Mouse (Mus musculus): Measurements from ENCODE around the gene Pde10a. TPM values are rescaled to one million over a fixed set of nuclear protein-coding genes. Genes with fewer than 3 reads are reported as not detected.
A peak's percentile ranks its signal among the peaks of the same experiment; 100 is the strongest.

Pde10a gene
- polyA plus RNA-seq, 1 experiment from 2014 or later, result 2.5 TPM

- H3K27ac ChIP-seq (replicated peaks in 1 of 2; ENCODE audit: control insufficient read depth in 1 of 2, insufficient read depth in 1 of 2, low read depth in 2 of 2, low read length in 2 of 2), result no peak overlapping the region
- 50% methylated on average over 4 of the region's 4 CpGs for WGBS
- H3K9ac ChIP-seq (ENCODE audit: low read length), result no peak overlapping the region
- no peaks in the 10 kb centered on the region for H3K36me3 ChIP-seq (ENCODE audit: control insufficient read depth, insufficient read depth, low read length)
- no peaks in the 10 kb centered on the region for H3K27me3 ChIP-seq (ENCODE audit: control insufficient read depth, insufficient read depth, low read length)
- H3K4me1 ChIP-seq (ENCODE audit: control insufficient read depth in 2 of 2, insufficient read depth in 2 of 2, low read length in 2 of 2), result peaks cover 3 to 6% of the 10 kb centered on the region in 2 experiments; a peak in 3 of 4 replicates
- H3K9me3 ChIP-seq (ENCODE audit: control insufficient read depth, low read length), result no peaks in the 10 kb centered on the region
- H3K4me3 ChIP-seq (ENCODE audit: control insufficient read depth in 1 of 2, insufficient read depth in 1 of 2, low read depth in 1 of 2, low read length in 2 of 2), result no peak overlapping the region
- no peak overlapping the region for H3K4me2 ChIP-seq (ENCODE audit: low read length)
- ATAC-seq (ENCODE audit: insufficient number of reproducible peaks, insufficient read depth, low FRiP score, low read depth), result no peak
These were observed 317.5 kb downstream of the Pde10a start for GRCm38 (mm10) chr17:8842662-8843061.

- H3K4me3 ChIP-seq (ENCODE audit: control insufficient read depth in 1 of 2, insufficient read depth in 1 of 2, low read depth in 1 of 2, low read length in 2 of 2), result no peak overlapping the region
- no peak overlapping the region for H3K4me2 ChIP-seq (ENCODE audit: low read length)
- H3K9ac ChIP-seq (ENCODE audit: low read length), result no peak overlapping the region
- no peaks in the 10 kb centered on the region for H3K36me3 ChIP-seq (ENCODE audit: control insufficient read depth, insufficient read depth, low read length)
- H3K27ac ChIP-seq (replicated peaks in 1 of 2; ENCODE audit: control insufficient read depth in 1 of 2, insufficient read depth in 1 of 2, low read depth in 2 of 2, low read length in 2 of 2), result no peak overlapping the region
- H3K4me1 ChIP-seq (ENCODE audit: control insufficient read depth in 2 of 2, insufficient read depth in 2 of 2, low read length in 2 of 2), result peaks cover 4 to 6% of the 10 kb centered on the region in 2 experiments; a peak in 3 of 4 replicates
- no peaks in the 10 kb centered on the region for H3K27me3 ChIP-seq (ENCODE audit: control insufficient read depth, insufficient read depth, low read length)
- no peak for ATAC-seq (ENCODE audit: insufficient number of reproducible peaks, insufficient read depth, low FRiP score, low read depth)
- WGBS, result 90% methylated on average over 7 of the region's 7 CpGs
- no peaks in the 10 kb centered on the region for H3K9me3 ChIP-seq (ENCODE audit: control insufficient read depth, low read length)
These were observed 318.8 kb downstream of the Pde10a start for GRCm38 (mm10) chr17:8843941-8844340.

DNA sequence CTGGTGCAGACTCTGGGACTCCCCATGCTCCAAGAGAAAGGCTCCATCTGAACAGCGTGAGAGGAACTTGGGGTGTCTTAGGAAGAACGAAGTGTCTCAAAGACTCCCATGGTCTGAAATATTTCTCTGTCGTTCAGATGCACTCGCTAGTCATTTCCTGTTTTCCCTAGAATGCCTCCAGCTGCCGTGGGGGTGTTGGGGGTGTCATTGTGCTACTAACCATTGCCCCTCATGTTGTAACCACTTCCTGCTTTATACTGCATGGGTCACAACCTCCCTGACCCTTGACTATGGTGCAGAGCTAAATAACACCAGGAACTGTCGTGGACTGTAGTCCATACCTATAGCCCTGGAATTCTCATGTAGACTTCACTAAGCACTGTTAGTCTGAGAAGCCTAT lies 321.3 kb downstream of the Pde10a start:
- peaks cover 0 to 4% of the 10 kb centered on the region in 2 experiments; a peak in 3 of 4 replicates for H3K4me1 ChIP-seq (ENCODE audit: control insufficient read depth in 2 of 2, insufficient read depth in 2 of 2, low read length in 2 of 2)
- H3K9me3 ChIP-seq (ENCODE audit: control insufficient read depth, low read length), result no peaks in the 10 kb centered on the region
- no peak overlapping the region for H3K27ac ChIP-seq (replicated peaks in 1 of 2; ENCODE audit: control insufficient read depth in 1 of 2, insufficient read depth in 1 of 2, low read depth in 2 of 2, low read length in 2 of 2)
- 74% methylated on average over 6 of the region's 6 CpGs for WGBS
- H3K9ac ChIP-seq (ENCODE audit: low read length), result no peak overlapping the region
- no peaks in the 10 kb centered on the region for H3K36me3 ChIP-seq (ENCODE audit: control insufficient read depth, insufficient read depth, low read length)
- ATAC-seq (ENCODE audit: insufficient number of reproducible peaks, insufficient read depth, low FRiP score, low read depth), result no peak
- no peaks in the 10 kb centered on the region for H3K27me3 ChIP-seq (ENCODE audit: control insufficient read depth, insufficient read depth, low read length)
- H3K4me2 ChIP-seq (ENCODE audit: low read length), result no peak overlapping the region
- no peak overlapping the region for H3K4me3 ChIP-seq (ENCODE audit: control insufficient read depth in 1 of 2, insufficient read depth in 1 of 2, low read depth in 1 of 2, low read length in 2 of 2)

GRCm38 (mm10) chr17:8847558-8847957 lies 322.4 kb downstream of the Pde10a start:
- Histone ChIP-seq H3K9me3 (ENCODE audit: control insufficient read depth, low read length) (no peaks in the 10 kb centered on the region), H3K9ac (ENCODE audit: low read length) (no peak overlapping the region), H3K4me2 (ENCODE audit: low read length) (no peak overlapping the region), H3K36me3 (ENCODE audit: control insufficient read depth, insufficient read depth, low read length) (no peaks in the 10 kb centered on the region), H3K4me1 (ENCODE audit: control insufficient read depth in 2 of 2, insufficient read depth in 2 of 2, low read length in 2 of 2) (peaks cover 0 to 4% of the 10 kb centered on the region in 2 experiments; a peak in 2 of 4 replicates), H3K27ac (replicated peaks in 1 of 2; ENCODE audit: control insufficient read depth in 1 of 2, insufficient read depth in 1 of 2, low read depth in 2 of 2, low read length in 2 of 2) (no peak overlapping the region), H3K4me3 (ENCODE audit: control insufficient read depth in 1 of 2, insufficient read depth in 1 of 2, low read depth in 1 of 2, low read length in 2 of 2) (no peak overlapping the region), H3K27me3 (ENCODE audit: control insufficient read depth, insufficient read depth, low read length) (no peaks in the 10 kb centered on the region)
- WGBS, result 25% methylated on average over 7 of the region's 7 CpGs
- ATAC-seq (ENCODE audit: insufficient number of reproducible peaks, insufficient read depth, low FRiP score, low read depth), result peak; percentile 50; the same call in 1 of the 2 replicates

GRCm38 (mm10) chr17:8851846-8852245 lies 326.7 kb downstream of the Pde10a start:
- Histone ChIP-seq H3K4me3 (ENCODE audit: control insufficient read depth in 1 of 2, insufficient read depth in 1 of 2, low read depth in 1 of 2, low read length in 2 of 2) (no peak overlapping the region), H3K27ac (replicated peaks in 1 of 2; ENCODE audit: control insufficient read depth in 1 of 2, insufficient read depth in 1 of 2, low read depth in 2 of 2, low read length in 2 of 2) (no peak overlapping the region), H3K4me2 (ENCODE audit: low read length) (no peak overlapping the region), H3K36me3 (ENCODE audit: control insufficient read depth, insufficient read depth, low read length) (no peaks in the 10 kb centered on the region), H3K9ac (ENCODE audit: low read length) (no peak overlapping the region), H3K27me3 (ENCODE audit: control insufficient read depth, insufficient read depth, low read length) (no peaks in the 10 kb centered on the region), H3K9me3 (ENCODE audit: control insufficient read depth, low read length) (no peaks in the 10 kb centered on the region), H3K4me1 (ENCODE audit: control insufficient read depth in 2 of 2, insufficient read depth in 2 of 2, low read length in 2 of 2) (peaks cover 9 to 11% of the 10 kb centered on the region in 2 experiments; a peak in 3 of 4 replicates)
- no peak for ATAC-seq (ENCODE audit: insufficient number of reproducible peaks, insufficient read depth, low FRiP score, low read depth)
- 90% methylated on average over 6 of the region's 6 CpGs for WGBS

GRCm38 (mm10) chr17:8856430-8857371 lies 331.5 kb downstream of the Pde10a start:
- Histone ChIP-seq H3K9me3 (ENCODE audit: control insufficient read depth, low read length) (no peaks in the 10 kb centered on the region), H3K27me3 (ENCODE audit: control insufficient read depth, insufficient read depth, low read length) (no peaks in the 10 kb centered on the region), H3K27ac (replicated peaks in 1 of 2; ENCODE audit: control insufficient read depth in 1 of 2, insufficient read depth in 1 of 2, low read depth in 2 of 2, low read length in 2 of 2) (no peak overlapping the region), H3K4me2 (ENCODE audit: low read length) (peak overlapping the region; percentile 53), H3K4me1 (ENCODE audit: control insufficient read depth in 2 of 2, insufficient read depth in 2 of 2, low read length in 2 of 2) (peaks cover 9 to 11% of the 10 kb centered on the region in 2 experiments; a peak in 3 of 4 replicates), H3K9ac (ENCODE audit: low read length) (no peak overlapping the region), H3K36me3 (ENCODE audit: control insufficient read depth, insufficient read depth, low read length) (no peaks in the 10 kb centered on the region), H3K4me3 (ENCODE audit: control insufficient read depth in 1 of 2, insufficient read depth in 1 of 2, low read depth in 1 of 2, low read length in 2 of 2) (peak overlapping the region; percentile 6 to 37; a peak in 2 of 4 replicates)
- 39% methylated on average over 22 of the region's 22 CpGs for WGBS
- ATAC-seq (ENCODE audit: insufficient number of reproducible peaks, insufficient read depth, low FRiP score, low read depth), result peak; percentile 35; the same call in 1 of the 2 replicates

- ATAC-seq (ENCODE audit: insufficient number of reproducible peaks, insufficient read depth, low FRiP score, low read depth), result no peak
- no peak overlapping the region for H3K4me3 ChIP-seq (ENCODE audit: control insufficient read depth in 1 of 2, insufficient read depth in 1 of 2, low read depth in 1 of 2, low read length in 2 of 2)
- no peak overlapping the region for H3K4me2 ChIP-seq (ENCODE audit: low read length)
- H3K27ac ChIP-seq (replicated peaks in 1 of 2; ENCODE audit: control insufficient read depth in 1 of 2, insufficient read depth in 1 of 2, low read depth in 2 of 2, low read length in 2 of 2), result peak overlapping the region in 1 of 2 experiments; percentile 2; a peak in 1 of 4 replicates
- H3K4me1 ChIP-seq (ENCODE audit: control insufficient read depth in 2 of 2, insufficient read depth in 2 of 2, low read length in 2 of 2), result peaks cover 9 to 11% of the 10 kb centered on the region in 2 experiments; a peak in 3 of 4 replicates
- WGBS, result 79% methylated on average over 23 of the region's 23 CpGs
- H3K9me3 ChIP-seq (ENCODE audit: control insufficient read depth, low read length), result no peaks in the 10 kb centered on the region
- no peaks in the 10 kb centered on the region for H3K27me3 ChIP-seq (ENCODE audit: control insufficient read depth, insufficient read depth, low read length)
- H3K36me3 ChIP-seq (ENCODE audit: control insufficient read depth, insufficient read depth, low read length), result no peaks in the 10 kb centered on the region
- no peak overlapping the region for H3K9ac ChIP-seq (ENCODE audit: low read length)
These were observed 333.7 kb downstream of the Pde10a start for GRCm38 (mm10) chr17:8858636-8859421.
